Mouse (Mus musculus) gastrocnemius, postnatal 4 days (tissue): ENCODE measurements around the gene Hp1bp3. TPM values are rescaled to one million over a fixed set of nuclear protein-coding genes. Genes with fewer than 3 reads are reported as not detected.
A peak's percentile ranks its signal among the peaks of the same experiment; 100 is the strongest.

Experiments
- DNase-seq, 2 experiments: peaks; one replicate each; pipeline ENCODE4 v3.0.0; 2021 to 2022; ENCODE audit warnings: low spot score in 2 of 2, mixed read lengths in 2 of 2
- total RNA-seq, 2 experiments: library from RNA; stranded (reverse); gene quantifications; 2 replicates each; pipeline ENCODE4 v1.2.3; 2021

Hp1bp3 gene
- total RNA-seq, 2 experiments from 2014 or later = 102 to 108 TPM

GRCm38 (mm10) chr4:138220761-138221160 lies 4.7 kb downstream of the Hp1bp3 start:
- no peak for DNase-seq

GRCm38 (mm10) chr4:138221406-138221805 lies 5.3 kb downstream of the Hp1bp3 start:
- no peak for DNase-seq

- no peak for DNase-seq
Measured at GRCm38 (mm10) chr4:138222396-138222795, 6.3 kb downstream of the Hp1bp3 start.

- DNase-seq = no peak
Measured at GRCm38 (mm10) chr4:138223623-138224022, 7.5 kb downstream of the Hp1bp3 start.

GRCm38 (mm10) chr4:138246756-138247665 lies 30.9 kb downstream of the Hp1bp3 start:
- no peak for DNase-seq

GRCm38 (mm10) chr4:138250088-138250960 lies 34.2 kb downstream of the Hp1bp3 start, which contains the start of the genes Sh2d5 and Kif17:
TSS of gene Sh2d5 (plus strand) at chr4:138250403.
TSS of gene Kif17 (plus strand) at chr4:138250435.
- DNase-seq = no peak

GRCm38 (mm10) chr4:138251819-138252218 lies 35.7 kb downstream of the Hp1bp3 start:
- DNase-seq = no peak

- no peak for DNase-seq
Measured at GRCm38 (mm10) chr4:138252231-138252630, 36.1 kb downstream of the Hp1bp3 start.

- no peak for DNase-seq
Measured at GRCm38 (mm10) chr4:138257116-138257687, 41.1 kb downstream of the Hp1bp3 start.

GRCm38 (mm10) chr4:138258663-138259062 lies 42.6 kb downstream of the Hp1bp3 start:
- no peak for DNase-seq

- no peak for DNase-seq
Measured at GRCm38 (mm10) chr4:138259482-138259881, 43.4 kb downstream of the Hp1bp3 start.

GRCm38 (mm10) chr4:138261843-138262681 lies 46.0 kb downstream of the Hp1bp3 start:
- peak; percentile 82 to 88 for DNase-seq

- DNase-seq = no peak
Measured at GRCm38 (mm10) chr4:138267869-138268268, 51.8 kb downstream of the Hp1bp3 start.

GRCm38 (mm10) chr4:138272011-138272997 lies 56.2 kb downstream of the Hp1bp3 start:
- DNase-seq = peak in 1 of 2 experiments; percentile 53

GRCm38 (mm10) chr4:138278346-138278745 lies 62.2 kb downstream of the Hp1bp3 start:
- no peak for DNase-seq

GRCm38 (mm10) chr4:138282834-138283233 lies 66.7 kb downstream of the Hp1bp3 start:
- DNase-seq = peak in 1 of 2 experiments; percentile 46

GRCm38 (mm10) chr4:138286411-138286810 lies 70.3 kb downstream of the Hp1bp3 start:
- DNase-seq = no peak

- DNase-seq = no peak
Measured at GRCm38 (mm10) chr4:138288691-138289090, 72.6 kb downstream of the Hp1bp3 start.

GRCm38 (mm10) chr4:138292028-138292427 lies 75.9 kb downstream of the Hp1bp3 start:
- no peak for DNase-seq
